Mouse (Mus musculus): Measurements from ENCODE around the gene Gm20388. TPM values are rescaled to one million over a fixed set of nuclear protein-coding genes. Genes with fewer than 3 reads are reported as not detected.

Gm20388 gene
- polyA plus RNA-seq, 1 experiment from 2014 or later = not detected

- Histone ChIP-seq H3K27me3 (ENCODE audit: control insufficient read depth, insufficient read depth, low read length) (no peaks in the 10 kb centered on the region), H3K4me3 (ENCODE audit: low read depth, low read length) (no peak overlapping the region), H3K4me2 (ENCODE audit: low read depth, severe bottlenecking) (no peak overlapping the region), H3K27ac (replicated peaks; ENCODE audit: low read depth, low read length) (no peak overlapping the region), H3K36me3 (ENCODE audit: control insufficient read depth, insufficient read depth, low read length) (peaks cover 5% of the 10 kb centered on the region; the same call in 1 of the 2 replicates), H3K9me3 (ENCODE audit: control insufficient read depth, low read length) (no peaks in the 10 kb centered on the region), H3K4me1 (ENCODE audit: control insufficient read depth, insufficient read depth, low read length) (peaks cover 3% of the 10 kb centered on the region), H3K9ac (ENCODE audit: low read length) (no peak overlapping the region)
- DNase-seq (ENCODE audit: low spot score) (no peak), ATAC-seq (ENCODE audit: insufficient number of reproducible peaks, low FRiP score, low TSS enrichment, low read depth) (no peak)
- 79% methylated on average over 4 of the region's 4 CpGs for WGBS
These were observed 2117.5 kb downstream of the Gm20388 start for GRCm38 (mm10) chr8:122028116-122028515.

GRCm38 (mm10) chr8:122030965-122031364 is 2120.3 kb downstream of the Gm20388 start:
- WGBS = 59% methylated on average over 7 of the region's 7 CpGs
- no peak overlapping the region for H3K9ac ChIP-seq (ENCODE audit: low read length)
- H3K4me3 ChIP-seq (ENCODE audit: low read depth, low read length) = no peak overlapping the region
- DNase-seq (ENCODE audit: low spot score) (no peak), ATAC-seq (ENCODE audit: insufficient number of reproducible peaks, low FRiP score, low TSS enrichment, low read depth) (no peak)
- no peak overlapping the region for H3K27ac ChIP-seq (replicated peaks; ENCODE audit: low read depth, low read length)
- H3K4me2 ChIP-seq (ENCODE audit: low read depth, severe bottlenecking) = no peak overlapping the region
- peaks cover 9% of the 10 kb centered on the region for H3K4me1 ChIP-seq (ENCODE audit: control insufficient read depth, insufficient read depth, low read length)
- H3K9me3 ChIP-seq (ENCODE audit: control insufficient read depth, low read length) = no peaks in the 10 kb centered on the region
- no peaks in the 10 kb centered on the region for H3K27me3 ChIP-seq (ENCODE audit: control insufficient read depth, insufficient read depth, low read length)
- peaks cover 2% of the 10 kb centered on the region; the same call in 1 of the 2 replicates for H3K36me3 ChIP-seq (ENCODE audit: control insufficient read depth, insufficient read depth, low read length)

- H3K4me2 ChIP-seq (ENCODE audit: low read depth, severe bottlenecking) = no peak overlapping the region
- no peak overlapping the region for H3K9ac ChIP-seq (ENCODE audit: low read length)
- no peaks in the 10 kb centered on the region for H3K27me3 ChIP-seq (ENCODE audit: control insufficient read depth, insufficient read depth, low read length)
- H3K27ac ChIP-seq (replicated peaks; ENCODE audit: low read depth, low read length) = no peak overlapping the region
- 44% methylated on average over 9 of the region's 9 CpGs for WGBS
- no peak overlapping the region for H3K4me3 ChIP-seq (ENCODE audit: low read depth, low read length)
- ATAC-seq (ENCODE audit: insufficient number of reproducible peaks, low FRiP score, low TSS enrichment, low read depth) (no peak), DNase-seq (ENCODE audit: low spot score) (no peak)
- peaks cover 9% of the 10 kb centered on the region for H3K4me1 ChIP-seq (ENCODE audit: control insufficient read depth, insufficient read depth, low read length)
- H3K9me3 ChIP-seq (ENCODE audit: control insufficient read depth, low read length) = no peaks in the 10 kb centered on the region
- H3K36me3 ChIP-seq (ENCODE audit: control insufficient read depth, insufficient read depth, low read length) = no peaks in the 10 kb centered on the region
These were observed 2122.1 kb downstream of the Gm20388 start for GRCm38 (mm10) chr8:122032741-122033140.

- ATAC-seq (ENCODE audit: insufficient number of reproducible peaks, low FRiP score, low TSS enrichment, low read depth) (no peak), DNase-seq (ENCODE audit: low spot score) (no peak)
- Histone ChIP-seq H3K4me3 (ENCODE audit: low read depth, low read length) (no peak overlapping the region), H3K36me3 (ENCODE audit: control insufficient read depth, insufficient read depth, low read length) (no peaks in the 10 kb centered on the region), H3K4me2 (ENCODE audit: low read depth, severe bottlenecking) (no peak overlapping the region), H3K27ac (replicated peaks; ENCODE audit: low read depth, low read length) (no peak overlapping the region), H3K4me1 (ENCODE audit: control insufficient read depth, insufficient read depth, low read length) (peaks cover 9% of the 10 kb centered on the region), H3K9me3 (ENCODE audit: control insufficient read depth, low read length) (no peaks in the 10 kb centered on the region), H3K27me3 (ENCODE audit: control insufficient read depth, insufficient read depth, low read length) (no peaks in the 10 kb centered on the region), H3K9ac (ENCODE audit: low read length) (no peak overlapping the region)
- 61% methylated on average over 7 of the region's 7 CpGs for WGBS
These were observed 2124.9 kb downstream of the Gm20388 start for GRCm38 (mm10) chr8:122035543-122035942.

- Histone ChIP-seq H3K4me1 (ENCODE audit: control insufficient read depth, insufficient read depth, low read length) (peaks cover 9% of the 10 kb centered on the region), H3K27ac (replicated peaks; ENCODE audit: low read depth, low read length) (no peak overlapping the region; the same call in 1 of the 2 replicates), H3K4me2 (ENCODE audit: low read depth, severe bottlenecking) (no peak overlapping the region), H3K9ac (ENCODE audit: low read length) (no peak overlapping the region), H3K27me3 (ENCODE audit: control insufficient read depth, insufficient read depth, low read length) (no peaks in the 10 kb centered on the region), H3K36me3 (ENCODE audit: control insufficient read depth, insufficient read depth, low read length) (no peaks in the 10 kb centered on the region), H3K9me3 (ENCODE audit: control insufficient read depth, low read length) (no peaks in the 10 kb centered on the region), H3K4me3 (ENCODE audit: low read depth, low read length) (no peak overlapping the region)
- 77% methylated on average over 6 of the region's 6 CpGs for WGBS
- no peak for DNase-seq (ENCODE audit: low spot score)
- no peak for ATAC-seq (ENCODE audit: insufficient number of reproducible peaks, low FRiP score, low TSS enrichment, low read depth)
These were observed 2125.7 kb downstream of the Gm20388 start for GRCm38 (mm10) chr8:122036325-122036724.

GRCm38 (mm10) chr8:122037279-122037678 is 2126.6 kb downstream of the Gm20388 start:
- no peaks in the 10 kb centered on the region for H3K27me3 ChIP-seq (ENCODE audit: control insufficient read depth, insufficient read depth, low read length)
- no peak overlapping the region for H3K27ac ChIP-seq (replicated peaks; ENCODE audit: low read depth, low read length)
- H3K9me3 ChIP-seq (ENCODE audit: control insufficient read depth, low read length) = no peaks in the 10 kb centered on the region
- H3K4me1 ChIP-seq (ENCODE audit: control insufficient read depth, insufficient read depth, low read length) = peaks cover 6% of the 10 kb centered on the region
- no peak overlapping the region for H3K4me3 ChIP-seq (ENCODE audit: low read depth, low read length)
- ATAC-seq (ENCODE audit: insufficient number of reproducible peaks, low FRiP score, low TSS enrichment, low read depth) (no peak), DNase-seq (ENCODE audit: low spot score) (no peak)
- H3K4me2 ChIP-seq (ENCODE audit: low read depth, severe bottlenecking) = peak overlapping the region; percentile 2; the same call in 1 of the 2 replicates
- H3K36me3 ChIP-seq (ENCODE audit: control insufficient read depth, insufficient read depth, low read length) = no peaks in the 10 kb centered on the region
- no peak overlapping the region for H3K9ac ChIP-seq (ENCODE audit: low read length)
- 74% methylated on average over 7 of the region's 7 CpGs for WGBS

- Histone ChIP-seq H3K36me3 (ENCODE audit: control insufficient read depth, insufficient read depth, low read length) (no peaks in the 10 kb centered on the region), H3K4me3 (ENCODE audit: low read depth, low read length) (no peak overlapping the region), H3K27me3 (ENCODE audit: control insufficient read depth, insufficient read depth, low read length) (no peaks in the 10 kb centered on the region), H3K9me3 (ENCODE audit: control insufficient read depth, low read length) (no peaks in the 10 kb centered on the region), H3K4me2 (ENCODE audit: low read depth, severe bottlenecking) (no peak overlapping the region), H3K9ac (ENCODE audit: low read length) (no peak overlapping the region), H3K27ac (replicated peaks; ENCODE audit: low read depth, low read length) (no peak overlapping the region), H3K4me1 (ENCODE audit: control insufficient read depth, insufficient read depth, low read length) (peaks cover 9% of the 10 kb centered on the region)
- ATAC-seq (ENCODE audit: insufficient number of reproducible peaks, low FRiP score, low TSS enrichment, low read depth) = no peak
- WGBS = 92% methylated on average over 6 of the region's 6 CpGs
- DNase-seq (ENCODE audit: low spot score) = no peak
These were observed 2127.4 kb downstream of the Gm20388 start for GRCm38 (mm10) chr8:122038076-122038475.

GRCm38 (mm10) chr8:122039452-122039851 is 2128.8 kb downstream of the Gm20388 start:
- ATAC-seq (ENCODE audit: insufficient number of reproducible peaks, low FRiP score, low TSS enrichment, low read depth) (no peak), DNase-seq (ENCODE audit: low spot score) (no peak)
- peaks cover 14% of the 10 kb centered on the region for H3K4me1 ChIP-seq (ENCODE audit: control insufficient read depth, insufficient read depth, low read length)
- H3K9me3 ChIP-seq (ENCODE audit: control insufficient read depth, low read length) = no peaks in the 10 kb centered on the region
- H3K9ac ChIP-seq (ENCODE audit: low read length) = no peak overlapping the region
- H3K4me3 ChIP-seq (ENCODE audit: low read depth, low read length) = no peak overlapping the region
- H3K4me2 ChIP-seq (ENCODE audit: low read depth, severe bottlenecking) = no peak overlapping the region
- no peaks in the 10 kb centered on the region for H3K36me3 ChIP-seq (ENCODE audit: control insufficient read depth, insufficient read depth, low read length)
- H3K27me3 ChIP-seq (ENCODE audit: control insufficient read depth, insufficient read depth, low read length) = no peaks in the 10 kb centered on the region
- no peak overlapping the region for H3K27ac ChIP-seq (replicated peaks; ENCODE audit: low read depth, low read length)
- WGBS = 84% methylated on average over 4 of the region's 4 CpGs

GRCm38 (mm10) chr8:122047206-122047870 is 2136.7 kb downstream of the Gm20388 start:
- Histone ChIP-seq H3K27ac (replicated peaks; ENCODE audit: low read depth, low read length) (no peak overlapping the region), H3K9ac (ENCODE audit: low read length) (no peak overlapping the region), H3K36me3 (ENCODE audit: control insufficient read depth, insufficient read depth, low read length) (no peaks in the 10 kb centered on the region), H3K4me2 (ENCODE audit: low read depth, severe bottlenecking) (no peak overlapping the region), H3K27me3 (ENCODE audit: control insufficient read depth, insufficient read depth, low read length) (no peaks in the 10 kb centered on the region), H3K4me1 (ENCODE audit: control insufficient read depth, insufficient read depth, low read length) (peaks cover 21% of the 10 kb centered on the region), H3K4me3 (ENCODE audit: low read depth, low read length) (no peak overlapping the region), H3K9me3 (ENCODE audit: control insufficient read depth, low read length) (no peaks in the 10 kb centered on the region)
- DNase-seq (ENCODE audit: low spot score) (peak; percentile 39), ATAC-seq (ENCODE audit: insufficient number of reproducible peaks, low FRiP score, low TSS enrichment, low read depth) (no peak)
- 68% methylated on average over 15 of the region's 15 CpGs for WGBS
